Mouse (Mus musculus) myocyte (in vitro differentiated cells): ENCODE data around the gene Adam8.

ENCODE experiments used
- MAX ChIP-seq: IDR thresholded peaks from one replicate; pipeline ENCODE4 v1.6.1; 2011; ENCODE audit warnings: low read depth, mild to moderate bottlenecking, control low read depth
- POLR2A ChIP-seq: IDR thresholded peaks from one replicate; pipeline ENCODE4 v1.6.1; 2011; ENCODE audit warnings: low read depth, mild to moderate bottlenecking, control low read depth, moderate library complexity; ENCODE audit not compliant: insufficient read length
- POLR2AphosphoS2 ChIP-seq: IDR thresholded peaks from one replicate; pipeline ENCODE4 v1.6.1; 2011; ENCODE audit warnings: low read depth, control low read depth; ENCODE audit not compliant: insufficient read length
- TCF12 ChIP-seq: IDR thresholded peaks from one replicate; pipeline ENCODE4 v1.6.1; 2011; ENCODE audit warnings: mild to moderate bottlenecking, control low read depth; ENCODE audit not compliant: poor library complexity, insufficient read depth, severe bottlenecking

DNA sequence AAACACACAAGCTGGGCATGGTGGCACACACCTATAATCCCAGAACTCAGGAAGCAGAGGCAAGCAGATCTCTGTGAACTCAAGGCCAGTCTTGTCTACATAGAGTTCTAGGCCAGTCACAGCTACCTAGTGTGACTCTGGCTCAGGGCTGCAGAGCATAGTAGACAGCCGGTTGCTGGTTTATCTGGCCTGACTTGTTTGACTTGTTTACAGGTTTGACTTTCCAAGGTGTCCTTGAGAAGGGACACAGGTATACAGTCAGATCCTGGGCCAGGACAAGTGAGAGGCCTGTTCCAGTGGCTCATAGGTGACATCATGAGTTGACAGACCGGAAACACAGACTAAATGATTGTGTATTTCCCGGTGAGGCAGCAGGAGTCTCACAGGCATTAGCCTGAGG is 55.2 kb downstream of the Adam8 start:
- TF ChIP-seq POLR2A (no peak), TCF12 (no peak), MAX (no peak), POLR2AphosphoS2 (no peak)
